Mouse (Mus musculus): ENCODE data around the gene Irx1. TPM values are rescaled to one million over a fixed set of nuclear protein-coding genes. Genes with fewer than 3 reads are reported as not detected.

Irx1 gene
- polyA plus RNA-seq, 1 experiment = 18.5 TPM

DNA sequence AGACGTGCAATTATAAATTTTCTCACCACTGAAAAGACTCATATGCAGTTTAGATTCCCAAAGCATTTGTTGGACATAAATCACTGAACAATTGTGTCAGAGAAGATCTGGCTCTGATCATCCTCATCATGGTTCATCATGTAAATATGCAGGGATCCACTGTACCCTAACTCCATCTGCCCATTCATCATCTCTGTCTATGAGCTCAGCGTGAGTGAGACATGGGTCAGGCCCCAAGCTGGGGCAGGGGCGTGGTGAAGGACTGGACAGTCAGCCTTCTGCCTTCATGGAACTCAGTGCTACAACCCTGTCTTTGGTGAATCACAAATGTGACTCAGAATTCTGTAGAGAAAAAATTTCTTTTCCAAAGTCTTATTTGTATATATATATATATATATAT is 53.2 kb downstream of the Irx1 start:
- DNase-seq (ENCODE audit: low read depth) = no peak
